Mouse (Mus musculus) spleen, postnatal 36 days (tissue): ENCODE results near the gene Cuedc2.

ENCODE experiments used
- DNase-seq, 2 experiments: peaks; one replicate each; pipeline ENCODE4 v3.0.0; 2022; ENCODE audit warnings: low spot score in 2 of 2, mixed read lengths in 1 of 2

Cuedc2 gene

GRCm38 (mm10) chr19:46321101-46321943, 17.2 kb downstream of the Cuedc2 start:
- peak; percentile 65 to 73 for DNase-seq

- DNase-seq, result no peak
These were observed 18.3 kb downstream of the Cuedc2 start for GRCm38 (mm10) chr19:46320076-46320785.

DNA sequence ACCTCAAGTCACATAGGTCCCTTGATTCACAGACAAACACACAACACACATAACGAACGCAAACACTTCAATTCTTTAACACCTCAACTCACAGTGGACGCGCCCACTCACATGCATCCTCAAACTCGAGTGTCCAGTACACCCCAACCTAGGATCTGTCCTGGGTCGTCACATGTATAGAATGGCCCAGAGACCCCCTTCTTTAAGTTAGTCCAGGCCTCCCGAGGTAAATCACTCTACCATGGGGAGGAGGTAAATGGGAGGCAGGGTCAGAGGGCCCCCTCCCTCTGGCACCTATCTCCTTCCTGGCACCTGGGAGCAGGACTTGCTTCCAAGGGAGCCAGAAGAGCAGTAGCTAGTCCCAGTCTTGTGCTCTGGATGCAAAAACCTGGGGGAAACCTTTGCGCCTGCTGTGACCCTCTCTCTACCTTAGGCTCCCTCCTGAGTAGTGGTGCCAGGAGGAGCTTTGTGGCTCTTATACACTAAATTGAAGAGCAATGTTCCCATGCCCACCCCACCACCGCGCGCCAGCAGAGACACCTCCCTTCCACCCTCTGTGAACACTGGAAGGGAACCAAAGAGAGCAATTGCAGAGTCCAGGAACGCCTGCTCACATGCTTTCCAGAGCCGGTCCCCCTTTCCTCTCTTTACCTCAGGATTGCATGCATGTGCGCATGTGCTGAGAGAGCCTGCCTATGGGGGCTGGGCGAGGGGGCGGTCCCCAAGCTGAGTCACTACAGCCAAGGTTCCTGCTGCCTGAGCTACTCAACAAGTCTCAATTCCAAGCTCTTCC, 19.7 kb downstream of the Cuedc2 start:
- peak in 1 of 2 experiments; percentile 15 for DNase-seq

GRCm38 (mm10) chr19:46318031-46318471, 20.5 kb downstream of the Cuedc2 start:
- DNase-seq, result peak in 1 of 2 experiments; percentile 1

DNA sequence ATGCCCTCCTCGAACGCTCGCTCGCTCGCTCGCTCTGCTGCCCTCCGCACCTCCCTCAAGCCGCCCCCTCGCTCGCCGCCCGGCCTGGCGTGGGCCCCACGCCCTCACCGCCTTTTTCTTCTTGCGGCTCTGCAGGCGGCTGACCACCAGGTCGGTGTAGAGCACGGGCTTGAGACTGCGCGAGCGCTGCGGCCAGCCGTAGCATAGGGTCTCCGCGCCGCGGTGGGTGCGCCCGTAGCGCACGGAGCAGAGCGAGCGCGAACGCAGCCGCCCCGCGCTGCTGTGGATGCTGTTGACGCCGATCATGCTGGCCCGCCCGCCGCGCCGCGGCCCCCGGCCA, 21.0 kb downstream of the Cuedc2 start:
- peak in 1 of 2 experiments; percentile 0 for DNase-seq

DNA sequence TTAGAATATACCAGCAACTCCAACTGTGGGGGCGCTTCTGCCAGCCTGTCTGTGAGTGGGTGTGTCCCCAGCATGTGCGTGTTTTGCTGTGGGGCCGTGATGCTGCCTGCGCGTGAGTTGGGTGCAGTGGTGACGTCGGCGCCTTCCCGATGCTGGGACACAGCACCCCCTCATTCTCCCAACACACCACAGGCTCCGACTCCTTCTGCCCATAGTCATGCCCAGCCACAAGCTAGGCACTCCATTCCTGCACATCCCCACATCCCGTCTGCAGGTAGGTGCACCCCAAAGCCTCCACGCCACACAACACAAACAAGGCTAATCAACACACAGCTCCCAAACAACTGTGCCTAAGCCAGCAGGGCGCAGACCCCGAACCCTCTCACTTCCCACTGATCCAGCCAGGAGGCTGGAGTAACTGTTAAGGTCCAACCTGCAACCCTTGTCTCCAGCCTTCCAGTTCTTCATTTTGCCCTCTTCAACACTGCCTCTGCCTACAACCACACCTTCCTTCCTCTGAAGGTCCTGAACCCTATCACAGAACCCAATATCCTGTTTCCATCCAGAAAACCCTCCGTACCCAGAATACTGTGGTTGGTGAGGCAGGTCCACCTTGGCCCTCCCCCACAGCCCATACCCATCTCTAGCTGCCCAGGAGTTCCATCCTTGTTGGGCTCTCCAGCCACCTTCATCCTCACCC, 21.5 kb downstream of the Cuedc2 start:
- DNase-seq, result peak; percentile 1

- DNase-seq, result peak in 1 of 2 experiments; percentile 2
These were observed 22.5 kb downstream of the Cuedc2 start for GRCm38 (mm10) chr19:46315752-46316610.

DNA sequence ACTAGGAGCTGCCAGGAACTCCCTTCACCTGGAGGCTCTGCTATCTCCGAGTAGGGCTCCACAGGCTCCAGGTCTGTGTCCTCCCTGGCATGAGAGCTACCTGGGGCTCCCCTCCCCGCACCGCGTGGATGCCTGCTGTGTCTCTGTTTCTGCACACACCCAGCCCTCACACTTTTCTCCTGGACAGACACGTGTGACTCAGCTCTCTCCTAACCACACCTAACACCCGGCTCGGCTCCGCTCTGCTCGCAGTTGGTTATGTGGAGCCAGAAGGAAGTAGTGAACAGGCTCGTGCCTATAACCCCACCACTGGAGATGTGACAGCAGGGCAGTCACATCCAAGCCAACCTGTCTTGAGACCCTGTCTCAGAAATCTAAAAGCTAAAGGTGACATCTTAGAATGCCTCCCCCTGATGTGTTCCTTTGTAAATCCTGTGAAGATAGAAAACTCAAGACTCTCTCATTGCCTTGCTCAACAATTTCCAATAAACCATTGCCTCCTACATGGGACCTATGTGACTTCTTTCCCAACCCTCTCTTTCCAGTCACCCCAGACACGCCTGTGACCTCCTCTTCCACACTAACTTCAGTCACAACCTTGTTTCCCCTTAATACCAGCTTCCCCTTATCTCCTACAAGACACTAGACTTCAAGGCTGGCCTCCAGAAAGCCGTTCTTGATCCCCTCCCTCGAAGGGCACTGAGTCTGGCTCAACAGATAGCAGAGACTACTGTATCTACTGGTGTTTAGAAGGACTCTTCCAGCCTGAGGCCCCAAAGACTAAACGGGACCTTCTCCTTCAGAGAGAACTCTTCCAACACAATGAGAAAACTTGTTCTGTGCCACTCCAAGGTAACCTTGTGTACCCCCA, 23.4 kb downstream of the Cuedc2 start:
- DNase-seq, result peak in 1 of 2 experiments; percentile 66

DNA sequence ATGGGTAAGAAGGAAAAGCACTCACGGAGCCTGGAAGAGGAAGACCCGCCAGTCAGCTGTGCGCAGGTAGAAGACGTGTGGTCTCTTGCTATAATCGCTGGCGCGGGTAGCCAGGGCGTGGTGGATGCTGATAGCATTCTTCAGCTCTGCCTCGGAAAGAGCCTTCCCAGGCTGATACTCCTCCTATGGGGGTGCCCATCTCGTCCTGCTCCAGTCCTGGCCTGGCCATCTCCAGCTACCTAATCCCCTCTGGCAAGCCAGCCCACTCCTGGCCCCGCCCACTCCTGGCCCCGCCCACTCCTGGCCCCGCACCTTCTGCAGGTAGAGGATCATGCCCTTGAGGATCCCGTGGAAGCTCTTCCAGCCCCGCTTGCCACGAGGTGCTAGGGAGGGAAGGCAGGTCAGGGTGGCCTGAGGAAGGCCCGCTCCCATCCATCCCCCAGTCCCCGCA, 24.3 kb downstream of the Cuedc2 start:
- peak in 1 of 2 experiments; percentile 48 for DNase-seq

DNA sequence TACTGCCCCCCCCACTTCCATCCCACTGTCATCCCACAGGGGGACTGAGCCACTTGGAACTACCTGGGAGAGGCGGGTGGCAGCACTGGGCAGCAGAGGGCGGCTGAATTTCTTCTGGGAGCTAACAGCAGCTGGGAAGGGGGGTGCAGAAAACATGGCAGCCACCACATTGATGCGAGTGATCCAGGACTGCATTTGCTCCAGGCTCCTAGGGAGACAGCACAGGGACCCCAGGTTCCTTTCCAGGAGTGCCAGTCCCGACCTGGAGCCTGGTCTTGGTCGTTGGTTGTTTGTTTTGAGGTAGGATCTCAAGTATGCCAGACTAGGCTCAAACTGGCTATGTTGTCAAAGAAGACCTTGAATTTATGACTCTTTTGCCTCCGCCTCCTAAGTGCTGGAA, 24.9 kb downstream of the Cuedc2 start:
- peak in 1 of 2 experiments; percentile 4 for DNase-seq

GRCm38 (mm10) chr19:46313116-46313515, 25.4 kb downstream of the Cuedc2 start:
- DNase-seq, result no peak

DNA sequence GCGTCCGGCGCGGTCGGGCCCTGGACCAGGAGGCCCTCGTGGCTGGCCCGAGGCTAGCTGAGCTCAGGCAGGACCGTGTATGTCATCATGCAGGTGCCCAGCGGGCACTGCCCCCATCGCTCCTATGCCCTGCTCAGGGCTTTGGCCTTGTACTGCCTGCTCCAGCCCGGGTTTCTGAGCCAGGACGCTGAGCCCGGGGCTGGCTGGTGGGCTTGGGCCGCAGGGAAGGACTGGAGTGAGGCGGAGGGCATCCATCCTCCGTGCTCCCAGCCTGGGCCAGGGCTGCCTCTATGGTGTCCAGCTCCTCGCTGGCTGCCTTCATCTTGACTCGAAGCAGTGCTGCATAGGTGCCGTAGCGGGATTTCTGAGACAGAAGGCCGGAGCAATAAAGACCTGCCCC, 25.9 kb downstream of the Cuedc2 start:
- no peak for DNase-seq

GRCm38 (mm10) chr19:46311341-46311740, 27.2 kb downstream of the Cuedc2 start:
- DNase-seq, result no peak

DNA sequence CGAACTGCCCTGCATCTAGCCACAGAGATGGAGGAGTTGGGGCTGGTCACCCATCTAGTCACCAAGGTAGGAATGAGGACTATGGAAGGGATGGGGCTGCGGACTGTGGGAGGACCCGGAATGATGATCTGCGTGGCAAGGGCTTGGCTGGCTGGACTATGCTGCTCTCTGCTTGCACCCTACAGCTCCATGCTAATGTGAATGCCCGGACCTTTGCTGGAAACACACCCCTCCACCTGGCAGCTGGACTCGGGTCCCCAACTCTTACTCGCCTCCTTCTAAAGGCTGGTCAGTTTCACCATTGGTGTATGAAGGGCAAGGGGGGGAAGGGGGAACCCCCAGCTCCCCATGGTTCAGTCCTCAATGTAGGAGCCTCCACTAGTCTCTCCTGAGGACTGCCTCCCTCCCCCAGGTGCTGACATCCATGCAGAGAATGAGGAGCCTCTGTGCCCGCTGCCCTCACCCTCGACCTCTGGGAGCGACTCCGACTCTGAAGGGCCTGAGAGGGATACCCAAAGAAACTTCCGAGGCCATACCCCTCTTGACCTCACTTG, 28.1 kb downstream of the Cuedc2 start:
- DNase-seq, result no peak

- DNase-seq, result no peak
These were observed 28.7 kb downstream of the Cuedc2 start for GRCm38 (mm10) chr19:46309651-46310305.

- peak; percentile 77 to 78 for DNase-seq
These were observed 29.6 kb downstream of the Cuedc2 start for GRCm38 (mm10) chr19:46308706-46309435.

- DNase-seq, result no peak
These were observed 30.2 kb downstream of the Cuedc2 start for GRCm38 (mm10) chr19:46308303-46308702.

- DNase-seq, result no peak
These were observed 30.7 kb downstream of the Cuedc2 start for GRCm38 (mm10) chr19:46307781-46308180.
